Mouse (Mus musculus) lung, adult 2 months (tissue): ENCODE measurements around the gene Akr1b8. TPM values are rescaled to one million over a fixed set of nuclear protein-coding genes. Genes with fewer than 3 reads are reported as not detected.
"Not testable (repeated sequence)": the region's sequence is repeated elsewhere in the genome, so short reads cannot be mapped to it uniquely, and the experiment has no call there.

ENCODE experiments used
- DNase-seq: peaks from one replicate; pipeline ENCODE4 v3.0.0; 2022
- H3K4me1 ChIP-seq: fragments of 200-500 bp; 2 replicates; pipeline ENCODE4 v1.6.1; 2011; ENCODE audit warnings: low read length; ENCODE audit not compliant: control insufficient read depth, insufficient read depth
- H3K4me3 ChIP-seq: fragments of 200-500 bp; replicated peaks from 2 replicates; pipeline ENCODE3; 2011; ENCODE audit warnings: low read depth, mild to moderate bottlenecking, control low read depth, low read length; ENCODE audit errors: extremely low read depth
- CTCF ChIP-seq: fragments of 200-500 bp; IDR thresholded peaks from 2 replicates; pipeline ENCODE4 v1.5.1; 2011; ENCODE audit warnings: mild to moderate bottlenecking, low read length, control low read depth; ENCODE audit not compliant: insufficient read depth
- POLR2A ChIP-seq: fragments of 200-500 bp; IDR thresholded peaks from 2 replicates; pipeline ENCODE4 v1.6.1; 2011; ENCODE audit warnings: low read depth, mild to moderate bottlenecking, control low read depth, low read length, borderline replicate concordance; ENCODE audit errors: extremely low read depth
- WGBS: fragments of 180-500 bp; shearing (Covaris S2); methylation state at CpG from one replicate; pipeline ENCODE4 v1.1.7; 2018; 5-methylcytosine and 5-hydroxymethylcytosine counted together
- polyA plus RNA-seq: library from polyadenylated mRNA; depleted of rRNA; stranded (reverse); fragments of >200 nt; gene quantifications from 2 replicates; pipeline ENCODE4 v1.2.3, GENCODE M21; 2012; rRNA removed

Gene Akr1b8
- polyA plus RNA-seq, 1 experiment, result 13.8 TPM

- H3K4me1 ChIP-seq, result no peaks in the 10 kb centered on the region
- no peak for DNase-seq
- H3K4me3 ChIP-seq, result no peak overlapping the region
- TF ChIP-seq CTCF (no peak), POLR2A (no peak)
- 80% methylated on average over 4 of the region's 4 CpGs for WGBS
These were observed 34.7 kb downstream of the Akr1b8 start for GRCm38 (mm10) chr6:34388420-34389156.

GRCm38 (mm10) chr6:34395897-34396296 is 42.0 kb downstream of the Akr1b8 start:
- TF ChIP-seq CTCF, result no peak
- TF ChIP-seq POLR2A, result no peak
- H3K4me3 ChIP-seq, result no peak overlapping the region
- 71% methylated on average over 5 of the region's 5 CpGs for WGBS
- DNase-seq, result no peak
- no peaks in the 10 kb centered on the region for H3K4me1 ChIP-seq

DNA sequence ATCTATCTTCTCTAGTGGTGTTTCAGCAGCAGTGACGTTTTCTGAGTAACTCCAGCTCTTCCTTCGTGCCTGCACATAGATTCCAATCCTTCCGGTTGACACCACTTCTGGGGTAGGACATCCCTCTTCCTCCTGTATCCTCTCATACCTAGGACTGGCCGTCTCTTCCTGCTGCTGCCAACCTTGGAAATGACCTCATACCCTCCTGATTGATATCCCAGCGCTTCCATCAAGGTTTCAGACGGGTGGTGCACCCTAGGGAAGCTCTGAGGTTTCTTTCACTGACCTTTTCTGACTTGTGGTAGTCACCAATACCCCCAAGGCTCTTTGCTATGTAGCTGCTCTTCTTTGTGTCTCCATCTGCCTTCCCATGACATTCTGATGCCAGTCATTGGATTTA is 44.5 kb downstream of the Akr1b8 start:
- Histone ChIP-seq H3K4me3 (no peak overlapping the region), H3K4me1 (no peaks in the 10 kb centered on the region)
- 76% methylated on average over 6 of the region's 6 CpGs for WGBS
- TF ChIP-seq CTCF (no peak), POLR2A (no peak)
- DNase-seq, result no peak

DNA sequence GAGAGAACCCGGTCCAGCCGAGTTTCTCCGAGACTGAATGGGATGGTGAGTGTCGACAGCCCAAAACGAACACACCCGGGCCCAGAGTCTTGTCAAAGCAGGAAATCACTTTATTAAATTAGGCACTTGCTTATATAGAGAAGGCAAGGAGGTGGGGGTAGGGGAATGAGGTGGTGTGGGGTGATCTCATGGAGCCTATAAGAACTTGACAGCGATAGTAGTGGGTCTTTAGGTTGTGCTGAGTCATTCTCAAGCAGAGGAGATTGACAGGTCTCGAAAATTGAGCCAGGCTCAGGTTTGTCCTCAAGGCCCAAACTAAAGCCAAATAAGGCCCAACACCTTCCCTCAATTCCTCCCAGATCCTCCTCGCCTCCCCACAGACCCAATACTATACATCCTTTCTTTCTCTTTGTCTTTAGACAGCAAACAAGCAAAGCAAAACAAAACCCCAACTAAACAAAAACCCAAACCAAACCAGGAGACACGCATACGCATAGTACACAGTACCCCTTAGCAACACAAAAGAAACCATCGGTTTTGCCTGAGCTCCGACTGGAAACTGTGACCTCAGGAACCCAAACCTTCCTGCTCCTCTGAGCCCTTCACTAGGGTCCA is 45.8 kb downstream of the Akr1b8 start:
- Histone ChIP-seq H3K4me3 (no peak overlapping the region), H3K4me1 (no peaks in the 10 kb centered on the region)
- no peak for TF ChIP-seq POLR2A
- no peak for TF ChIP-seq CTCF
- DNase-seq, result no peak
- WGBS, result 79% methylated on average over 13 of the region's 13 CpGs

- Histone ChIP-seq H3K4me1 (no peaks in the 10 kb centered on the region), H3K4me3 (no peak overlapping the region)
- no peak for TF ChIP-seq CTCF
- no peak for TF ChIP-seq POLR2A
- WGBS, result 79% methylated on average over 2 of the region's 2 CpGs
- no peak for DNase-seq
These were observed 46.8 kb downstream of the Akr1b8 start for GRCm38 (mm10) chr6:34400696-34401095.

- no peak for TF ChIP-seq POLR2A
- 81% methylated on average over 4 of the region's 4 CpGs for whole genome bisulfite sequencing
These were observed 52.8 kb downstream of the Akr1b8 start for GRCm38 (mm10) chr6:34406746-34407145.

GRCm38 (mm10) chr6:34407403-34407802 is 53.5 kb downstream of the Akr1b8 start:
- no peak for TF ChIP-seq CTCF
- no peak for TF ChIP-seq POLR2A
- Histone ChIP-seq H3K4me1 (no peaks in the 10 kb centered on the region), H3K4me3 (no peak overlapping the region)
- 60% methylated on average over 10 of the region's 10 CpGs for whole genome bisulfite sequencing
- DNase-seq, result no peak

More at GRCm38 (mm10) chr6:34406746-34407145, 52.8 kb downstream of the Akr1b8 start:
- no peak overlapping the region for H3K4me3 ChIP-seq
- DNase-seq, result no peak
- H3K4me1 ChIP-seq, result no peaks in the 10 kb centered on the region

- WGBS, result 41% methylated on average over 6 of the region's 6 CpGs
- H3K4me3 ChIP-seq, result no peak within 1 kb of the TSS
- no peaks in the 10 kb centered on the region for H3K4me1 ChIP-seq
- DNase-seq, result no peak
- no peak for TF ChIP-seq CTCF
- no peak for TF ChIP-seq POLR2A
These were observed 58.1 kb downstream of the Akr1b8 start, which contains the start of gene Akr1b7 for GRCm38 (mm10) chr6:34412023-34412422. Gene Akr1b7 (plus strand): TSS chr6:34412334.

GRCm38 (mm10) chr6:34412688-34413087 is 58.8 kb downstream of the Akr1b8 start:
- no peak for TF ChIP-seq CTCF
- TF ChIP-seq POLR2A, result no peak
- H3K4me3 ChIP-seq, result no peak overlapping the region
- H3K4me1 ChIP-seq, result no peaks in the 10 kb centered on the region
- 72% methylated on average over 1 of the region's 1 CpGs for WGBS
- DNase-seq, result no peak

DNA sequence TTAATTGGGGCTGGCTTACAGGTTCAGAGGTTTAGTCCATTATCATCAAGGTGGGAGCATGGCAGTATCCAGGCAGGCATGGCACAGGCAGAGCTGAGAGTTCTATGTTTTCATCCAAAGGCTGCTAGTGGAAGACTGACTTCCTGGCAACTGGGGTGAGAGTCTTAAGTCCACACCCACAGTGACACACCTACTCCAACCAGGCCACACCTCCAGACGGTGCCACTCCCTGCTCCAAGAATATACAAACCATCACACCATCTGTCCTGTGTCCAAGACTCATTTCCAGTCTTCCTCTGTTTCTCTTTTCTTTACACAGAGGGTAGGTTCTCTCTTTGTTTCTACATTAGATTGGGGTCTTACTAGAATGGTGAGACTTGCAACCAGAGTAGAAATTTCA is 59.5 kb downstream of the Akr1b8 start:
- H3K4me1 ChIP-seq, H3K4me3 ChIP-seq: not testable (repeated sequence)
- 21% methylated on average over 1 of the region's 1 CpGs for WGBS
- DNase-seq, result peak; percentile 11

- H3K4me3 ChIP-seq, result no peak overlapping the region
- TF ChIP-seq POLR2A (no peak), CTCF (no peak)
- DNase-seq, result no peak
- no peaks in the 10 kb centered on the region for H3K4me1 ChIP-seq
- WGBS, result 100% methylated on average over 2 of the region's 2 CpGs
These were observed 62.6 kb downstream of the Akr1b8 start for GRCm38 (mm10) chr6:34416521-34416920.

Other genes starting within 250 kb of the Akr1b8 start
- 13.9 and 21.1 TPM in 2 replicates for gene Slc35b4, start 177.0 kb upstream of the Akr1b8 start, polyA plus RNA-seq
- gene Akr1b3, start 36.6 kb upstream of the Akr1b8 start, polyA plus RNA-seq, result 129 and 153 TPM in 2 replicates
- 13.7 and 21.2 TPM in 2 replicates for gene Akr1b10, start 30.1 kb downstream of the Akr1b8 start, polyA plus RNA-seq
- gene Akr1b7, start 58.2 kb downstream of the Akr1b8 start, polyA plus RNA-seq, result 0.40 and 0.73 TPM in 2 replicates
- 17.6 and 23.2 TPM in 2 replicates for gene Bpgm, start 122.1 kb downstream of the Akr1b8 start, polyA plus RNA-seq
- gene Cald1, start 244.4 kb downstream of the Akr1b8 start, polyA plus RNA-seq, result 24.4 and 37.4 TPM in 2 replicates